Mouse (Mus musculus) kidney, postnatal 0 days (tissue): ENCODE data around the gene Atp6ap1l. TPM values are rescaled to one million over a fixed set of nuclear protein-coding genes. Genes with fewer than 3 reads are reported as not detected.

ENCODE experiments used
- ATAC-seq: fragments of 200-750 bp; cut with Nextera tagmentation; replicated peaks from 2 replicates; pipeline ENCODE4 v1.8.0; 2017; ENCODE audit warnings: low read depth, moderate number of reproducible peaks, moderate TSS enrichment, moderate library complexity; ENCODE audit not compliant: low FRiP score
- DNase-seq: peaks from one replicate; pipeline ENCODE4 v3.0.0-alpha.2; 2016; ENCODE audit warnings: low spot score
- H3K27ac ChIP-seq: fragments of 300-500 bp; sonication (generic); 2 replicates; pipeline ENCODE4 v1.5.1; 2014; ENCODE audit warnings: mild to moderate bottlenecking
- H3K27me3 ChIP-seq: fragments of 300-500 bp; sonication (generic); 2 replicates; pipeline ENCODE4 v1.6.1; 2014; ENCODE audit warnings: low read length, mixed read lengths; ENCODE audit not compliant: insufficient read depth
- H3K36me3 ChIP-seq: fragments of 300-500 bp; sonication (generic); 2 replicates; pipeline ENCODE4 v1.6.1; 2014; ENCODE audit warnings: low read length, mixed read lengths; ENCODE audit not compliant: insufficient read depth
- H3K4me1 ChIP-seq: fragments of 300-500 bp; sonication (generic); replicated peaks from 2 replicates; pipeline ENCODE4 v1.6.1; 2014; ENCODE audit warnings: antibody characterized with exemption, low read length, mixed read lengths; ENCODE audit not compliant: insufficient read depth
- H3K4me2 ChIP-seq: fragments of 300-500 bp; sonication (generic); 2 replicates; pipeline ENCODE4 v1.6.1; 2014; ENCODE audit warnings: mild to moderate bottlenecking, low read length, moderate library complexity, mixed read lengths
- H3K4me3 ChIP-seq: fragments of 300-500 bp; sonication (generic); replicated peaks from 2 replicates; pipeline ENCODE4 v1.5.1; 2014; ENCODE audit warnings: low read depth, low read length
- H3K9ac ChIP-seq: fragments of 300-500 bp; sonication (generic); 2 replicates; pipeline ENCODE4 v1.6.1; 2014; ENCODE audit warnings: low read depth, low read length
- H3K9me3 ChIP-seq: fragments of 300-500 bp; sonication (generic); replicated peaks from 2 replicates; pipeline ENCODE4 v1.6.1; 2016; ENCODE audit warnings: low read length, inconsistent platforms, mixed read lengths
- CTCF ChIP-seq: IDR thresholded peaks from 2 replicates; pipeline ENCODE4 v1.5.1; 2016; ENCODE audit warnings: antibody characterized with exemption, low read depth, mild to moderate bottlenecking, moderate library complexity
- WGBS: fragments of 180-500 bp; shearing (Covaris S2); extraction: QIAGEN DNeasy Blood & Tissue Kit; methylation state at CpG from one replicate; pipeline ENCODE4 v1.1.7; 2014; 5-methylcytosine and 5-hydroxymethylcytosine counted together
- polyA plus RNA-seq: library from polyadenylated mRNA; unstranded; fragments of >200 nt; fragmentation: Nextera tagmentation; extraction: Ambion mirVana; gene quantifications from 2 replicates; pipeline ENCODE4 v1.2.1, GENCODE M21; 2015

The Atp6ap1l gene
- polyA plus RNA-seq, 1 experiment from 2014 or later, result 0.21 TPM

DNA sequence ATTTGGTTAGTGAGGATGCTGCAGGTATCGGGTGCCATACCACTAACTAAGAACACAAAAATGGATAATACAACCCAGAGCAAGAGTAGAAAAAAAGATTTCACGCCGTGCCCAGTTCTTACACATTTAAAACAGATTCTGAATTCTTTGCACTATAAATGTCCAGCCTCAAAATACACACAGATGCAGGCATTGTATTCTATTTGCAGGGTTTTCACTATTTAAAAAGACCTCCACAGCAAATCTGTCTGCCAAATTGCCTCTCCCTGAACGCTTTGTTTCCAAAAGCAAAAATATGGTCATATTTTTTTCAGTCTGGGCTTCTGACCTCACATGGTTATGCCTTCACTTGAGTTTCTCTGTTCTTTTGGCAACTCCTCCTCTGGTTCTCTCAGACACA lies 10.3 kb downstream of the Atp6ap1l start:
- no peaks in the 10 kb centered on the region for H3K27me3 ChIP-seq
- H3K27ac ChIP-seq, result no peak overlapping the region
- H3K4me1 ChIP-seq, result no peaks in the 10 kb centered on the region
- no peak overlapping the region for H3K9ac ChIP-seq
- 88% methylated on average over 4 of the region's 4 CpGs for WGBS
- H3K4me3 ChIP-seq, result no peak overlapping the region
- no peak overlapping the region for H3K4me2 ChIP-seq
- no peak for DNase-seq
- no peak for TF ChIP-seq CTCF
- no peaks in the 10 kb centered on the region for H3K9me3 ChIP-seq
- no peak for ATAC-seq
- H3K36me3 ChIP-seq, result no peaks in the 10 kb centered on the region

DNA sequence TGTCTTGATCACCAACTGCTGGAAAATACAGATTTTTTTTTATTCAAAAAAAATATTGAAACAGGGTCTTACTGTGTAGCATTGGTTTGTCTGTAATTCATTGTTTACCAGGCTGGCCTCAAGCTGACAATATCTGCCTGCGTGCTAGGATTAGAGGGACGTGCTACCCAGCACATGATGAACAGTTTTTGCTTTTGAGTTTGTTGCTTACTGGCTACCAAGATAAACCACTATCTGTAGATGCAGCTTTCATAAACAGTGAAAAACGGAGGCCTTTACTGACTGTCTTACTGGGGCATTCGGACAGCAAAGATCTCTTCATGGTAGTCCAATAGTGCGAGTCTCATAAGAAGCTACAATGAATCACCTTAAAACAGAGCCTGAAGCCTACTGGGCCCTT lies 15.0 kb downstream of the Atp6ap1l start:
- 0 out of 2 replicates have a peak, but pooled peaks cover 4% of the 10 kb centered on the region for H3K4me1 ChIP-seq
- ATAC-seq (no peak), DNase-seq (no peak)
- no peaks in the 10 kb centered on the region for H3K36me3 ChIP-seq
- H3K4me3 ChIP-seq, result no peak overlapping the region
- no peaks in the 10 kb centered on the region for H3K27me3 ChIP-seq
- H3K9me3 ChIP-seq, result no peaks in the 10 kb centered on the region
- WGBS, result 94% methylated on average over 5 of the region's 5 CpGs
- no peak for TF ChIP-seq CTCF
- H3K27ac ChIP-seq, result no peak overlapping the region
- no peak overlapping the region for H3K9ac ChIP-seq
- no peak overlapping the region for H3K4me2 ChIP-seq

DNA sequence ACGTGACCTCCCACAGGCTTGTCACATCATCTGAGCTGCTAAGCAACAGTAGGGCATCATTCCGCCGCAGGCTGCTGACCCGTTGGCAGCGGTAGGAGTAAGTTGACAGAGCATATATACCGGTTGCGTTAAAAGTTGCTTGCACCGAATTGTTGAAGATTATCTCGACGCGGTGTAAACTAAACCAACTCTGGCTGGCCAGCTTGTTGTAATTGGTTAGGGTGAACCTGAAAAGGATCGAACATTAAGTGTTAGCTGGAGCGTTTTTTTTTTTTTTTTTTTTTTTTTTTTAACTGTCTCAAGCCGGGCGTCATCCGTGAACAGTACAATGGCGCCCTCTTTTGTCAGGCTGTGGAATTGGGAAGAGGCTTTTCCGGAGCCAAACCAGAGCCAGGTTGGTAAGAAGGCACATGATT lies 18.6 kb downstream of the Atp6ap1l start:
- Histone ChIP-seq H3K9ac (no peak overlapping the region), H3K4me2 (peak overlapping the region; percentile 71), H3K9me3 (no peaks in the 10 kb centered on the region), H3K4me1 (0 out of 2 replicates have a peak, but pooled peaks cover 4% of the 10 kb centered on the region), H3K4me3 (peak overlapping the region; percentile 30), H3K27ac (no peak overlapping the region), H3K36me3 (no peaks in the 10 kb centered on the region), H3K27me3 (no peaks in the 10 kb centered on the region)
- TF ChIP-seq CTCF, result peak; percentile 75
- DNase-seq (peak; percentile 75), ATAC-seq (no peak)
- under 1% methylated on average over 18 of the region's 18 CpGs for WGBS

DNA sequence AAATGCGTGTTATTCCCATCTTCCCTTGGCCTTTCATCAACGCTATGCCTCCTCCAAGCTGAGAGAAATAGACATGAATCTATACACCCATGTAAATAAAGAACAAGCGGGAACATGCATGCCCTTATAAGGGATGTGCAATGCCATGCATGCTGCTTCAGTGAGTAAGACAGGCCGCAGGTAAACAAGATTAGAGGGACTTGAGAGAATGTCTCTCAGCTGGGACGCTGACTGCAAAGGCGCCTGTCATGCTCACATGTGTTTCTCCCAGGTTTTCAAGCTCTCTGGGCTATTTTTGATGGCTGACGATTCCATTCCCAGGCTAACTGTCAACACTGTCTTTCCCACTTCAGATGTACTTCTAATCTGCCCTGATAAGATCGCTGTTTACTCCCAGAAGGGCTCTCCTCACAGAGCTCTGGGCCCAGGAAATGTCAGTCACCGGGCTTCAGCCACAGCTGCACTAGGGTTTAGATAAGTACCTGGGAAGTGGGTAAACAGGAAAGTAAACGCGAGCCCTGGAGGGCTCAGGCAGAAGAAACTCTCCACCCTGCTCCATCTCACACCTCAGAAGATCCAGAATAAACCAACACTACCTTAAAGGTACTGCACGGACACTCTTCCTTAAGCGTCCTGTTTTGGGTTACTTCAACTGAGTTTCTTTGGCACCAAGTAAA lies 19.2 kb downstream of the Atp6ap1l start:
- WGBS, result 50% methylated on average over 13 of the region's 13 CpGs
- Histone ChIP-seq H3K9ac (no peak overlapping the region), H3K9me3 (no peaks in the 10 kb centered on the region), H3K36me3 (no peaks in the 10 kb centered on the region), H3K4me1 (0 out of 2 replicates have a peak, but pooled peaks cover 4% of the 10 kb centered on the region), H3K4me2 (peak overlapping the region; percentile 71), H3K4me3 (peak overlapping the region; percentile 30), H3K27ac (no peak overlapping the region), H3K27me3 (no peaks in the 10 kb centered on the region)
- TF ChIP-seq CTCF, result no peak
- no peak for DNase-seq
- no peak for ATAC-seq

DNA sequence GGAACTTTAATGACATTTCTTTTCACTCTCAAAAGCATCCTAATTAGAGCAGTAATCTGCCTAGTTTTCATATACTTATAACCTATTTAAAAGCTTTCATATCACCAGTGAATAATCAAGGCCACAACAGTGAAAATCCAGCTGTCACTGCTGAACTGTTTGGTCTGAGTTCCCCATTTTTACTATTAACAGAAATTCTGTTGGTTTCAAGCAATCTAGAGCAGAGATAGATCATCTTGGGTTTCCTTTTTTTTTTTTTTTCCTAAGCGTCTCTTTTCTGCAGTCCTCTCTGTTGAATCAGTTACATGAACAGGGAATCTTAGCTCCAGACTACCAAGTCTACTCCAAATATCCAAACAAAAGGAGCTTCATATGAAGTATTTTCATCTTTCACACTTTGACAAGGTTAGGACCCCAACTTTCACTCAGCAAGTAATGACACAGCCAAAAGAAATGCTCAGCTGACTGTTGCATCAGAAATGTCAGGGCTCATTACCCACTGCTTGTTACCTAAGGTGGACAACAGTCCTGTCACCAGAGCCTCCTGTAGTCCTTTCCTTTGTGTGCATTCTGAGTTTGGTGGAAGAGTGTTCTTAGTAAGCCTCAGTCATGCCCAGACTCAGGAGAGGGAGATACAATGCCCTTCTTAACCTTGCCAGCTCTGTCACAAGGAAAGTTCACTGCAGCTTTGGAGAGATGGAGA lies 23.3 kb downstream of the Atp6ap1l start:
- DNase-seq (no peak), ATAC-seq (no peak)
- Histone ChIP-seq H3K4me3 (no peak overlapping the region), H3K27me3 (no peaks in the 10 kb centered on the region), H3K4me1 (0 out of 2 replicates have a peak, but pooled peaks cover 4% of the 10 kb centered on the region), H3K9me3 (no peaks in the 10 kb centered on the region), H3K9ac (no peak overlapping the region), H3K36me3 (no peaks in the 10 kb centered on the region), H3K4me2 (no peak overlapping the region), H3K27ac (no peak overlapping the region)
- 58% methylated on average over 1 of the region's 1 CpGs for WGBS
- no peak for TF ChIP-seq CTCF

DNA sequence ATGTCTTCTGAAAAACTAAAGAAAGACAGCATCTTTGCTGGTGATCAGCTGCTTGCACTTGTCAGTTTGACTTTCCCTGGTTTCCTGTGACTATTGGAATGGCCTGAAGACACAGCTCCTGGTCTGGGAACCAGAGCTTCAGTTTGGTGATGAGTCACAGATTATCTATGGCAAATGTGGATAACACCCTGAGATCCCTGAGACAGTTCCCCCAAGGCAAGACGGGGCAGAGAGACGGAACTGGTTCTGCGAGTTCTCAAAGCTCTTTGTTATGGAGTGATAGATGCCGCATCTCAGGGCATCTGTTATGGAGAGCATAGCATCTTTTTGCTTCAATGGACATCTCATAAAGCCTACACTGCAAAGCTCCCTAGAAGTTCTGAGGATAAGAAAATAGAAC lies 33.6 kb downstream of the Atp6ap1l start:
- H3K9me3 ChIP-seq, result no peaks in the 10 kb centered on the region
- no peaks in the 10 kb centered on the region for H3K36me3 ChIP-seq
- 73% methylated on average over 4 of the region's 4 CpGs for WGBS
- ATAC-seq (no peak), DNase-seq (no peak)
- no peaks in the 10 kb centered on the region for H3K27me3 ChIP-seq
- no peak overlapping the region for H3K27ac ChIP-seq
- H3K4me3 ChIP-seq, result no peak overlapping the region
- H3K4me1 ChIP-seq, result no peaks in the 10 kb centered on the region
- no peak for TF ChIP-seq CTCF
- no peak overlapping the region for H3K4me2 ChIP-seq
- no peak overlapping the region for H3K9ac ChIP-seq
